Mouse (Mus musculus) embryonic facial prominence, embryonic 15.5 days (tissue): ENCODE measurements around the gene 3425401B19Rik. TPM values are rescaled to one million over a fixed set of nuclear protein-coding genes. Genes with fewer than 3 reads are reported as not detected.

Experiments
- ATAC-seq: fragments of 200-750 bp; cut with Nextera tagmentation; 2 replicates; pipeline ENCODE4 v1.8.0; 2017; ENCODE audit warnings: low read depth, moderate TSS enrichment; ENCODE audit not compliant: insufficient number of reproducible peaks, low FRiP score, low TSS enrichment
- H3K27ac ChIP-seq: fragments of 300-500 bp; sonication (generic); replicated peaks from 2 replicates; pipeline ENCODE4 v1.5.1; 2015; ENCODE audit warnings: mild to moderate bottlenecking, inconsistent platforms
- H3K27me3 ChIP-seq: fragments of 300-500 bp; sonication (generic); 2 replicates; pipeline ENCODE4 v1.6.1; 2015; ENCODE audit warnings: inconsistent platforms
- H3K36me3 ChIP-seq: fragments of 300-500 bp; sonication (generic); 2 replicates; pipeline ENCODE4 v1.6.1; 2015; ENCODE audit warnings: mild to moderate bottlenecking, inconsistent platforms
- H3K4me1 ChIP-seq: fragments of 300-500 bp; sonication (generic); 2 replicates; pipeline ENCODE4 v1.6.1; 2015; ENCODE audit warnings: inconsistent platforms
- H3K4me2 ChIP-seq: fragments of 300-500 bp; sonication (generic); replicated peaks from 2 replicates; pipeline ENCODE4 v1.6.1; 2015; ENCODE audit warnings: mild to moderate bottlenecking, inconsistent platforms
- H3K4me3 ChIP-seq: fragments of 300-500 bp; sonication (generic); replicated peaks from 2 replicates; pipeline ENCODE4 v1.5.1; 2015; ENCODE audit warnings: mild to moderate bottlenecking, inconsistent platforms
- H3K9ac ChIP-seq: fragments of 300-500 bp; sonication (generic); 2 replicates; pipeline ENCODE4 v1.6.1; 2015; ENCODE audit warnings: inconsistent platforms
- H3K9me3 ChIP-seq: fragments of 300-500 bp; sonication (generic); replicated peaks from 2 replicates; pipeline ENCODE4 v1.6.1; 2016; ENCODE audit warnings: inconsistent platforms
- WGBS: fragments of 180-500 bp; shearing (Covaris S2); methylation state at CpG from one replicate; pipeline ENCODE4 v1.1.7; 2015; 5-methylcytosine and 5-hydroxymethylcytosine counted together
- polyA plus RNA-seq: library from polyadenylated mRNA; unstranded; fragments of >200 nt; fragmentation: Nextera tagmentation; extraction: Ambion mirVana; gene quantifications from 2 replicates; pipeline ENCODE4 v1.2.1, GENCODE M21; 2015

Gene 3425401B19Rik
- polyA plus RNA-seq, 1 experiment from 2014 or later, result 2.1 TPM

DNA sequence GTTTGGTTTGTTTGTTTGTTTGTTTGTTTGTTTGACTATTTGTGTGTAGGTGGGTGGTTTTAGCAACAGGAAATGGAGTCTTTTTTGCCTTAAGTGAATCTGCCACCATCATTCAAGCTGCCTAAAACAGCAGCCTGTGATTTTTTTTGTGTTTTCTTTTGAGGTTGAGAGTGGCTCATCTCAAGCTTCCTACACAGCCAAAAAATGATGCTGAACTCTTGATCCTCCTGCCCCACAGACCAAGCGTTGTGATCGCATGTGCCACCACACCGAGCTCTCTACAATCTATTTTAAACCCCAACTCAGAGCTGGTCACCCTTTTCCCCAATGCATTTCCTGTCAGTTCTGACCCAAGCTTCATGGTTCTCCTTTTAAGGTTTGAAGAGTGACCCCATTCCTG, 13.5 kb upstream of the 3425401B19Rik start:
- H3K27me3 ChIP-seq, result no peaks in the 10 kb centered on the region
- H3K27ac ChIP-seq, result no peak overlapping the region
- 77% methylated on average over 3 of the region's 3 CpGs for WGBS
- no peaks in the 10 kb centered on the region for H3K4me1 ChIP-seq
- H3K9ac ChIP-seq, result no peak overlapping the region
- no peak for ATAC-seq
- H3K36me3 ChIP-seq, result no peaks in the 10 kb centered on the region
- H3K4me3 ChIP-seq, result no peak overlapping the region
- H3K9me3 ChIP-seq, result no peaks in the 10 kb centered on the region
- no peak overlapping the region for H3K4me2 ChIP-seq

DNA sequence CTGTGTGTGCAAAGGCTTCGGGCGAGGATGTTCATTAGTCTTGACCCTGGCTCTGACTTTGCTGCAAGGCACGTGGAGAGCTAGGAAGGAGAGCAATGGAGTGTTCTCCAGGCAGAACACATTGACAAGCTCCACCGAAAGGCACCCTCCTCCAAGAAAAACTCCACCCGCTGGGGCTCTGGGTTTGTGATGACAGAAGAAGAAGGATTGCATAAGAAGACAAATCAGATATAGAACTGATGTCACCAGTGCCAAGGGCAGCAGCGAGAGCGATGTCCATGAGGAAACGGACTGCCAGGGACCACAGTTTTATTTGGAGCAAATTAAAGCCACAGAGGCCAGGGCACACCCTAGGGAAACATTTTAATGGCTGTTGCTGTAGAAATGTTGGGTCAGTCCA, 12.7 kb upstream of the 3425401B19Rik start:
- 80% methylated on average over 8 of the region's 8 CpGs for WGBS
- Histone ChIP-seq H3K27me3 (no peaks in the 10 kb centered on the region), H3K27ac (no peak overlapping the region), H3K9me3 (no peaks in the 10 kb centered on the region), H3K9ac (no peak overlapping the region), H3K4me2 (no peak overlapping the region), H3K36me3 (no peaks in the 10 kb centered on the region), H3K4me3 (no peak overlapping the region), H3K4me1 (no peaks in the 10 kb centered on the region)
- ATAC-seq, result no peak

DNA sequence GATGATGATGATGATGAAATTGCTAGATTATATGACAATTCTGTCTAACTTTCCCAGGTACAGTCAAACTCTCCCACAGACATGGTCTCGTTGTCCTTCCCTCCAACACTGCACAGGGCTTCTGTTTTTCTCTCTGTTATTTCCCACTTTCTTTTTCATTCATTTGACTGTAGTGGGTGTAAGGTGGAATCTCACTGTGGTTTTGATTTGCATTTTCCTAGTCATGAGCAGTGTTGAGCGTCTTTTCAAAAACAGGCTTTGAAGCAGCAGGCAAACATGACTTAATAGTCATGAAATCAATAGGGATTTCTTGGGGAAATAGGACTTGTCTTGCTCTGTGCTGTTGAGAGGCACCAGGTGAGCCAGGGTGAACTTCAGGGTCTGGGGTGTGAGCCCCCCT, 11.3 kb upstream of the 3425401B19Rik start:
- ATAC-seq, result no peak
- H3K27me3 ChIP-seq, result no peaks in the 10 kb centered on the region
- H3K36me3 ChIP-seq, result no peaks in the 10 kb centered on the region
- H3K4me2 ChIP-seq, result no peak overlapping the region
- H3K4me1 ChIP-seq, result no peaks in the 10 kb centered on the region
- no peaks in the 10 kb centered on the region for H3K9me3 ChIP-seq
- 76% methylated on average over 2 of the region's 2 CpGs for WGBS
- no peak overlapping the region for H3K27ac ChIP-seq
- no peak overlapping the region for H3K4me3 ChIP-seq
- no peak overlapping the region for H3K9ac ChIP-seq

DNA sequence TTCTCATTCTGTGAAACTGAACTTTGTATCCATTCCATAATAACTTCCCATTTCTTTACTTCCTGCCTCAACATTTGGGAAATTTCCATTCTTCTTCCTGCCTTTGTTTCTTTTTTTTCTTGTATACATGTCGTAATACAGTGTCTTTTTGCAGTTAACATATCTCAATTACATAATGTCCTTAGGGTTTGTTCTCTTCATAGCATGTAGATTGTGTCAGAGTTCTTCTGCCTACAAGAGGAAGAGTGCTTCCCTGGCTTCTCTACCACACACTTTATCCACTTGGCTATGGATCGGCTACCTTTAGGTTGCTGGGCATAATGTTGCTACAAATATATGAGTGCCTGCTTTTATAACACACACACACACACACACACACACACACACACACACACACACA, 10.8 kb upstream of the 3425401B19Rik start:
- Histone ChIP-seq H3K4me2 (no peak overlapping the region), H3K36me3 (no peaks in the 10 kb centered on the region), H3K27me3 (no peaks in the 10 kb centered on the region), H3K9ac (no peak overlapping the region), H3K9me3 (no peaks in the 10 kb centered on the region), H3K27ac (no peak overlapping the region), H3K4me1 (no peaks in the 10 kb centered on the region), H3K4me3 (no peak overlapping the region)
- 66% methylated on average over 2 of the region's 2 CpGs for WGBS
- no peak for ATAC-seq

DNA sequence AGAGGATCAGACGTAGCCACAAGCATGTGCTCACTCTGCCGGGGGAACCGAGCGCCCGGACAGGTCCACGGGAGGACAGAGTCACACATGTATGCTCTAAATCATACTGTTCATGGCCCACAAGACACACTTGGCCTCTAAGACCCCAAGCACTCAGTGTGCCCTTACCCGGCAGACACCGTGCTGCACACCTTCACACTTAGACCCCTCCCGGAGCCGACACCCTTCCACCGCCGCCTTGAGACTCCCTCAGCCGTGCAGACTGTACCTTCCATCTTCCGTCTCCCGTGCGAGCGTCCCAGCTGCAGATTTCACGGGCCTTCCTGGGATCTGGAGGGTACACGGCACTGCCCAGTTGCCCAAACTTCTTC, 373 bp downstream of the 3425401B19Rik start:
- H3K36me3 ChIP-seq, result no peaks in the 10 kb centered on the region
- no peak overlapping the region for H3K9ac ChIP-seq
- no peaks in the 10 kb centered on the region for H3K9me3 ChIP-seq
- ATAC-seq, result no peak
- H3K4me1 ChIP-seq, result peaks cover 27% of the 10 kb centered on the region
- H3K4me3 ChIP-seq, result 0 out of 2 replicates have a peak overlapping the region, but pooled peaks have one; percentile 6
- peaks cover 5% of the 10 kb centered on the region; the same call in 1 of the 2 replicates for H3K27me3 ChIP-seq
- no peak overlapping the region for H3K4me2 ChIP-seq
- H3K27ac ChIP-seq, result peak overlapping the region; percentile 48; the same call in 1 of the 2 replicates
- 62% methylated on average over 19 of the region's 19 CpGs for WGBS

DNA sequence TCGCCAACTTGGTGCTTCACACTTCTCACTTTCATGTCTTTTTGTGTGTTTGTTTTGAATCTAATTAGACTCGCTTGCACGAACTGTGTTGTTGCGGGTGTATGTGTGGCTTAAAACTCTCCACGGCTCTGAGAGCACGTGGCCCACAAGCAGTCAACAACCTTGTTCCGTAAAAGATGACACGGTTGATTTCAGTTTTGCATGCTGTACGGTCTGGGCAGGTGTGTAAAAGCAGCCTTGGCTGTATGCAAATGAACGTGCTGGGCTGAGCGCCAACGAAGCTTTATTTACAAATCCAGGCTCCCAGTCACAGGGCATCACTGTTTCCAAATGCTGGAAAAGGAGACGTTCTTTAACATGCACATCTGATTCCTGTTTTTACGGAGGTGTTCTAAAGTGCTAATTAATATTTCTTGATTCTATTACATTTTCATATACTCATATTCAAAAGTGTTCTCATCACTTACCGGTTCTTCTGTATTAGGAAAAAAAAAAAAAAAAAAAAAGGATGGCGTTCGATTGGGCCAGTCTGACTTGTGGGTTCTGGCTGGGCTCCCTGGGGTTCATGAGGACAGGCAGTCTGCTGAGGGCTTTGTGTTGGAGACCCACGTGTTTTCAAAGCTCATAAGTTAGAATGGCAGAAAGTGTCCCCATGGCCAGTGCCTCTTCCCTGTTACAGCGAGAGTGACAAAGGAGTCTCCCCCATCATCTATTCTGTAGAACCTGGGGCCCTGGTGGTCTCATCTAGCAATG, 935 bp downstream of the 3425401B19Rik start:
- Histone ChIP-seq H3K9me3 (no peaks in the 10 kb centered on the region), H3K27me3 (peaks cover 5% of the 10 kb centered on the region; the same call in 1 of the 2 replicates), H3K4me3 (0 out of 2 replicates have a peak overlapping the region, but pooled peaks have one; percentile 7), H3K27ac (peak overlapping the region; percentile 48; the same call in 1 of the 2 replicates), H3K4me2 (peak overlapping the region; percentile 27), H3K9ac (no peak overlapping the region), H3K4me1 (peaks cover 27% of the 10 kb centered on the region), H3K36me3 (no peaks in the 10 kb centered on the region)
- 29% methylated on average over 19 of the region's 19 CpGs for WGBS
- no peak for ATAC-seq

DNA sequence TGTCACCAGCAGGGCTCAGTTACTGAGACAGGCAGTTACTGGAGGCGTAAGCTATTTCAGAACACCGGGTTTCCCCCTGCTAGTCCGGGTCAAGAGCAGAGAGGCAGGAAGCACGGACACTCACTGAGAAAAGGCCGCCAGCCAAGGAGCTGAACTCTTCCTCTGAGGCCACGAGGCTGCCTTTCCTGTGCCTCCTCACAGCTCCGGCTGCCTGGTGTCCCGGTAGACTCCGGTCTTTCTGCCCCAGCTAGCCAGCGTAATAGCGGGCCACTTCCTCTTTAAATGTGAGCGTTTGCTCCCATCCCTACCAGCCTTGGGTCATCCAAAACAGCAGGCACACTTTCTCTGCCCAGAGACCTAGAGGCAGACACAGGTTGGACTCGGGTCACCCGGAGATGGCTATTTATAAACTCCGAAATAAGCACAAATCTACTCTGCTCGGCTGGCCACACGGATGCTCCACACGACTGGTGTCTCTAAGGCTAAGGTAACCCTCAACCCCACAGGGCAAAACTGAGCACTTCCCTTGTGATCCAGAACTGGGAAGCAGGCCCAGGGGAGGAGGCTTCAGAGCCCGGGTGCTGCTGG, 1.7 kb downstream of the 3425401B19Rik start:
- H3K4me1 ChIP-seq, result peaks cover 27% of the 10 kb centered on the region
- H3K27me3 ChIP-seq, result peaks cover 5% of the 10 kb centered on the region; the same call in 1 of the 2 replicates
- H3K36me3 ChIP-seq, result no peaks in the 10 kb centered on the region
- H3K9me3 ChIP-seq, result no peaks in the 10 kb centered on the region
- WGBS, result 29% methylated on average over 19 of the region's 19 CpGs
- no peak for ATAC-seq
- no peak overlapping the region for H3K4me3 ChIP-seq
- H3K4me2 ChIP-seq, result peak overlapping the region; percentile 27; the same call in 1 of the 2 replicates
- H3K27ac ChIP-seq, result no peak overlapping the region
- no peak overlapping the region for H3K9ac ChIP-seq

DNA sequence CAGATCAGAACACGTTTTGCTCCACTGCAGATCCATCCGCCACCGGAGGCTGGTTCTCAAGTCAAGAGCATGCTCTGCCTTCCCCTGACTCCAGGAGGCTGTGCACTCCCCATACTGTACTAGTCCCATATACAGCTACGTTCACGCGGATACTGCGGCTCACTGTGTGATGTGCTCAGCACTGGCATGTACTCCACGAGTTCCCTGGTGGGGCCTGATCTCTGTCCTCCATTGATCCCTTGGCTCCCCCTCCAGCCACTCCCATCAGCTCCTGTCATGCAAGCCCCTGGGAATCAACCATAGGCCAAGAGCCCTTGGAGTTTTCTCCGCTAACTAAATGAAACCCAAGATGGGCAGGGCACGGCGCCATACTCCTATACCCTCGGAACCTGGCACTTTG, 2.6 kb downstream of the 3425401B19Rik start:
- Histone ChIP-seq H3K4me2 (no peak overlapping the region), H3K27me3 (peaks cover 5% of the 10 kb centered on the region; the same call in 1 of the 2 replicates), H3K4me1 (peaks cover 27% of the 10 kb centered on the region), H3K36me3 (no peaks in the 10 kb centered on the region), H3K4me3 (no peak overlapping the region), H3K9ac (no peak overlapping the region), H3K27ac (no peak overlapping the region), H3K9me3 (no peaks in the 10 kb centered on the region)
- WGBS, result 88% methylated on average over 12 of the region's 12 CpGs
- ATAC-seq, result no peak

DNA sequence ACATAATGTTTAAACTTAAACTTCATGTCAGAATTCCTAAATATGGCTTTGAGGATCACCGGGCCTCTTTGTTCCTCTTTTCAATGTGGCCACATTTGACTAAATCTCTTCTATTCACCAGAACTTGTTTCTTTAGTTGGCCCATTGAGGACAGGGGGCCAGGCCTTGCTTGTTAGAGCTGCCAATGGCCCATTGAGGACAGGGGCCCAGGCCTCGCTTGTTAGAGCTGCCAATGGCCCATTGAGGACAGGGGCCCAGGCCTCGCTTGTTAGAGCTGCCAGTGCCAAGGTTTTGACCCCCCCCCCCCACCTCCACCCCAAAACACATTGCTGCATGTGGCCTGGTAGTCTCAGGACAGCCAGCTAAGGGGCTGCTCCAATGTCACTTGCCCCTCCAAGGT, 3.5 kb downstream of the 3425401B19Rik start:
- H3K9ac ChIP-seq, result no peak overlapping the region
- no peak for ATAC-seq
- no peaks in the 10 kb centered on the region for H3K36me3 ChIP-seq

DNA sequence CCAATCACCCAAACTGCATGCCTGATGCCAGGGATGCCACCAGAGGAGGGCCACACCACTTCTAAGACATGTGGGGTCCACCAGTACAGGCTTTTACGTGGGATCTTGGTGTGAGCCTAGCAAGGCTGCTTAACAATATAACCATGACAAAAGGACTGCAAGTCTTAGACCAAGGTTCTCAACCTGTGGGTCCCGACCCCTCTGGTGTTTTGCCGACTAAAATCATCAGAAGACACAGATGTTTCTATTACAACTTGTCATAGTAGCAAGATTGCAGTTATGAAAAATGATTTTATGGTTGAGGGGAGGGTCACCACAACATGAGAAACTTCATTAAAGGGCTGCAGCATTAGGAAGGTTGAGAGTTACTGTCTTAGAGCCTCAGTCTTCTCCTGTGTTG, 6.5 kb downstream of the 3425401B19Rik start:
- no peak for ATAC-seq
- 68% methylated on average over 3 of the region's 3 CpGs for WGBS
- Histone ChIP-seq H3K36me3 (no peaks in the 10 kb centered on the region), H3K9me3 (no peaks in the 10 kb centered on the region), H3K9ac (no peak overlapping the region), H3K4me3 (no peak overlapping the region), H3K4me2 (no peak overlapping the region), H3K27me3 (no peaks in the 10 kb centered on the region), H3K4me1 (peaks cover 10% of the 10 kb centered on the region), H3K27ac (no peak overlapping the region)

More for the DNA sequence above, 3.5 kb downstream of the 3425401B19Rik start:
- peaks cover 27% of the 10 kb centered on the region for H3K4me1 ChIP-seq
- 91% methylated on average over 3 of the region's 3 CpGs for WGBS
- peaks cover 5% of the 10 kb centered on the region; the same call in 1 of the 2 replicates for H3K27me3 ChIP-seq
- no peaks in the 10 kb centered on the region for H3K9me3 ChIP-seq
- no peak overlapping the region for H3K4me3 ChIP-seq
- no peak overlapping the region for H3K27ac ChIP-seq
- no peak overlapping the region for H3K4me2 ChIP-seq

DNA sequence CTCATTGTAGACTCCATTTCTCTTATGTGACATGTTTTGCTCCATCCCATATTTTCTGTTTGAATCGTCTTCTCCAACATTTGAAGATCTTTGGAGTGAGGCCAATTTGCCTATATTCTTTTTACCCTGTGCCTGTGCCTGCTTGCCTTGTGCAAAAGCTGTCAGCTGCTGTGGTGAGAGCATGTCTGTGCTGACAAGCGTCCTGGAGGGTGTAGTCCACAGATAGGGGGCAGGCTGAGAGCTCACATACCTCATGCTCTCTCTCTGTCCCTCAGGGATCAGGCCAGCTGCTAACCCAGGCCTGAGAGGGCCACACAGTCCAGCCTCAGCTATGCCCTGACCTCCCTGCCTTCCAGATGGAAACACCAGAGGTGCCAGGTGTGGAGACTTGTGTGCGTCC, 11.9 kb downstream of the 3425401B19Rik start:
- Histone ChIP-seq H3K9ac (no peak overlapping the region), H3K27me3 (no peaks in the 10 kb centered on the region), H3K9me3 (no peaks in the 10 kb centered on the region), H3K36me3 (no peaks in the 10 kb centered on the region), H3K4me1 (no peaks in the 10 kb centered on the region), H3K4me3 (no peak overlapping the region), H3K4me2 (no peak overlapping the region), H3K27ac (no peak overlapping the region)
- 43% methylated on average over 3 of the region's 3 CpGs for WGBS
- ATAC-seq, result peak; percentile 63; the same call in 1 of the 2 replicates
